Mouse (Mus musculus): ENCODE measurements around the gene Acvrl1.

GRCm38 (mm10) chr15:101144779-101145178 is 16.5 kb downstream of the Acvrl1 start:
- TF ChIP-seq EP300 (IDR thresholded peaks at IDR 0.05; ENCODE audit: low read depth) (no peak), CTCF (IDR thresholded peaks at IDR 0.05; ENCODE audit: low read depth) (no peak)
